Mouse (Mus musculus) B cell, adult (primary cell): ENCODE data around the gene Lkaaear1. TPM values are rescaled to one million over a fixed set of nuclear protein-coding genes. Genes with fewer than 3 reads are reported as not detected.

Experiments used
- total RNA-seq: library from RNA; stranded (reverse); gene quantifications from 4 replicates; pipeline ENCODE4 v1.2.4, GENCODE M21; 2023; ENCODE audit not compliant: inconsistent age

Lkaaear1 gene
- not detected in 4 replicates for total RNA-seq

GRCm38 (mm10) chr2:181698241-181698640, at the start of gene Lkaaear1:
Gene Lkaaear1, minus strand, starts transcription at chr2:181698442.

GRCm38 (mm10) chr2:181714903-181715326, 16.7 kb upstream of the Lkaaear1 start, which contains the start of gene Oprl1:
Gene Oprl1, plus strand, starts transcription at chr2:181715016.

GRCm38 (mm10) chr2:181693339-181694280, 4.6 kb downstream of the Lkaaear1 start, which contains the start of gene Rgs19:
Gene Rgs19, minus strand, starts transcription at chr2:181693977.

GRCm38 (mm10) chr2:181679951-181680715, 18.1 kb downstream of the Lkaaear1 start, which contains the start of gene Tcea2:
Gene Tcea2, plus strand, starts transcription at chr2:181680310.

GRCm38 (mm10) chr2:181671326-181671725, 26.9 kb downstream of the Lkaaear1 start, which contains the start of gene Sox18:
Gene Sox18, minus strand, starts transcription at chr2:181671640.

GRCm38 (mm10) chr2:181656734-181657133, 41.5 kb downstream of the Lkaaear1 start, which contains the start of gene Gm29797:
Gene Gm29797, plus strand, starts transcription at chr2:181657034.

Other genes starting within 250 kb of the Lkaaear1 start
- 0.29 to 1.3 TPM (median 0.69 TPM) in 4 replicates for gene Zbtb46, start 239.0 kb downstream of the Lkaaear1 start, total RNA-seq
- not detected in 4 replicates for gene Abhd16b, start 205.2 kb downstream of the Lkaaear1 start, total RNA-seq
- gene Tpd52l2, start 201.3 kb downstream of the Lkaaear1 start, total RNA-seq = 79.5 to 84.3 TPM (median 80.4 TPM) in 4 replicates
- 112 to 128 TPM (median 117 TPM) in 4 replicates for gene Dnajc5, start 178.0 kb downstream of the Lkaaear1 start, total RNA-seq
- 161 to 195 TPM (median 177 TPM) in 4 replicates for gene Uckl1, start 113.5 kb downstream of the Lkaaear1 start, total RNA-seq
- gene Prpf6, start 106.6 kb downstream of the Lkaaear1 start, total RNA-seq = 60.3 to 64.9 TPM (median 63.4 TPM) in 4 replicates
- gene Zfp512b, start 105.6 kb downstream of the Lkaaear1 start, total RNA-seq = 37.9 to 43.7 TPM (median 42.4 TPM) in 4 replicates
- 11.6 to 16.0 TPM (median 13.1 TPM) in 4 replicates for gene Samd10, start 99.2 kb downstream of the Lkaaear1 start, total RNA-seq
- gene Gm29797, start 41.4 kb downstream of the Lkaaear1 start, total RNA-seq = 1.2 TPM in 1 of 4 replicates, not detected in the others
- not detected in 4 replicates for gene Sox18, start 26.8 kb downstream of the Lkaaear1 start, total RNA-seq
- gene Tcea2, start 18.1 kb downstream of the Lkaaear1 start, total RNA-seq = 15.8 to 23.0 TPM (median 19.9 TPM) in 4 replicates
- gene Rgs19, start 4.5 kb downstream of the Lkaaear1 start, total RNA-seq = 162 to 178 TPM (median 173 TPM) in 4 replicates
- gene Oprl1, start 16.6 kb upstream of the Lkaaear1 start, total RNA-seq = 0.45 to 0.63 TPM (median 0.57 TPM) in 3 of 4 replicates, not detected in the other
- not detected in 4 replicates for gene Myt1, start 64.9 kb upstream of the Lkaaear1 start, total RNA-seq
- 38.7 to 47.6 TPM (median 42.9 TPM) in 4 replicates for gene Pcmtd2, start 139.4 kb upstream of the Lkaaear1 start, total RNA-seq
- gene Polr3k, start 165.9 kb upstream of the Lkaaear1 start, total RNA-seq = 10.6 to 15.3 TPM (median 13.4 TPM) in 4 replicates